Mouse (Mus musculus): Measurements from ENCODE around the gene Sipa1l2. TPM values are rescaled to one million over a fixed set of nuclear protein-coding genes. Genes with fewer than 3 reads are reported as not detected.

Sipa1l2 gene
- polyA plus RNA-seq, 1 experiment from 2014 or later = 10.0 TPM

DNA sequence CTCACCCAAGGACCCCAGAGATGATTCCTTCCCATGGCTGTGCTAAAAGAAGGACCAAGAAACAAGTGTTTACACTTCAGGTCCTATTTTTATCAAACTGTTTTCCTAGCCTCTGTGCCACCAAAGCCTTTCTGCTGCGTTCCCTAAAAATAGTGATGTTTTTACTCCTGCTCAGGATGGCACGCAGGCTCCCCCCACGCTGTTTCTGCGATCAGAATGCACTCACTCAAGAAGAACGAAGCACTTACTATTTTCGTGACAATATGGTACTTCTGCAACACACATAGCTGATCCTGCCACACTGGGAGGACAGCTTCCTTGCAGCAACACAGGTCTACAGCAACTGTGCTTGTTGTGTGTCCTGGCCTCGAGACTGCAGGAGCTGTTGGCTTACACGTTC lies 62.3 kb downstream of the Sipa1l2 start:
- ATAC-seq (ENCODE audit: low read depth) (no peak), DNase-seq (ENCODE audit: low spot score) (no peak)
- no peak overlapping the region for H3K4me2 ChIP-seq (ENCODE audit: low read depth, low read length)
- H3K9me3 ChIP-seq (ENCODE audit: control insufficient read depth, low read length) = no peaks in the 10 kb centered on the region
- 65% methylated on average over 8 of the region's 8 CpGs for WGBS
- H3K27ac ChIP-seq (replicated peaks; ENCODE audit: low read depth, low read length) = no peak overlapping the region
- H3K4me3 ChIP-seq (ENCODE audit: low read depth, low read length) = no peak overlapping the region
- H3K27me3 ChIP-seq (replicated peaks; ENCODE audit: control insufficient read depth, insufficient read depth, low read length) = no peaks in the 10 kb centered on the region
- H3K9ac ChIP-seq (ENCODE audit: low read depth, low read length) = no peak overlapping the region
- no peaks in the 10 kb centered on the region for H3K36me3 ChIP-seq (ENCODE audit: control insufficient read depth, insufficient read depth, low read length)
- H3K4me1 ChIP-seq (ENCODE audit: control insufficient read depth, insufficient read depth, low read length) = peaks cover 14% of the 10 kb centered on the region

DNA sequence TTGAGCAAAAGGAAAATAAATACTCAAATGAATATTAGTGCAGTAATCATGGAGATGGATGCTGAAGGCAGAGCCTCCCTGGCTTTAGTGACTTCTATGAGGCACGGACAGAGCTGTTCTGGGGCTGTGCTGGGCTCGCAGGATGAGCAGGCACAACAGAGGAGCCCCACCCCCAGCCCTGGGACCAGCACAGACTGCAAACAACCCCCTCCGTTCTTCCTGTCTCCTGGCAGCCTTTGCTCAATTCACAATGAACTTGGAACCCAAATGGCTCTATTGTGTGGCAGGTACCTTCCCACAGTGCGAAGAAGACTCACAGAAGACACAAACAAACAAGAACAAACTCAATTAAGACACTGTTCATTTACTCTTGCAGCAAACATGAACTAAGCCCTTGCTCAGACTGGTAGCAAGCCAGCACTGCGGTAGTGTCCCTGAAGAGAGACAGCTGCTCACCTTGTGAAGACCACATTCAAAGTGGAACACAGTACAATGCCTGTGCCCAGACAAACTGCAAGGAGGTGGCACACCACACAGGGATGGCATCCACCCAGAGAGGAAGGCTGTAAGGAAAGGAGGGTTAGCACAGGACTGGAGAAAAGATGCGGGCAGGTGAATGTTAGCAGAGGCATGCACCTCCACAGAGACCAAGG lies 64.9 kb downstream of the Sipa1l2 start:
- 44% methylated on average over 6 of the region's 6 CpGs for WGBS
- Histone ChIP-seq H3K4me1 (ENCODE audit: control insufficient read depth, insufficient read depth, low read length) (peaks cover 15% of the 10 kb centered on the region), H3K9me3 (ENCODE audit: control insufficient read depth, low read length) (no peaks in the 10 kb centered on the region), H3K4me3 (ENCODE audit: low read depth, low read length) (no peak overlapping the region), H3K27ac (replicated peaks; ENCODE audit: low read depth, low read length) (no peak overlapping the region), H3K27me3 (replicated peaks; ENCODE audit: control insufficient read depth, insufficient read depth, low read length) (no peaks in the 10 kb centered on the region), H3K4me2 (ENCODE audit: low read depth, low read length) (no peak overlapping the region), H3K36me3 (ENCODE audit: control insufficient read depth, insufficient read depth, low read length) (no peaks in the 10 kb centered on the region), H3K9ac (ENCODE audit: low read depth, low read length) (no peak overlapping the region)
- ATAC-seq (ENCODE audit: low read depth) = no peak
- no peak for DNase-seq (ENCODE audit: low spot score)

DNA sequence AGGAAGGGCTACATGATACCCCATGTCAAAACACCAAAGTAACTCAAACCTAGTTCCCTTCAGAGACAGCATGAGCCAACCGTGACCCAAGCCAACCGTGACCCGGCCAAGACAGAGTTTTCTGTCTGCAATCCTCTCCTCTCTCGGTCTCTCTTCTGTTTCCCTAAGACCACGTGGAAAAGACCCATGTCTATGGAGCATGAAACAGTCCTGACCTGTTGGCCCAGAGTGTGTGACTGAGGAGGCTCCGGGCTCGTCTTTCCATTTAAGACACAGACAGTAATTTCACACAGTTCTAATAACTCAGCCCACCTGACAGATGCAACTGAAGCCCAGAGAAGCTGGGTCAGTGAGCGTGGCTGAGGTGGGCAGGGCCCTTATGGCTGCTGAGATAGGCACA lies 65.8 kb downstream of the Sipa1l2 start:
- H3K9ac ChIP-seq (ENCODE audit: low read depth, low read length) = no peak overlapping the region
- no peaks in the 10 kb centered on the region for H3K27me3 ChIP-seq (replicated peaks; ENCODE audit: control insufficient read depth, insufficient read depth, low read length)
- H3K9me3 ChIP-seq (ENCODE audit: control insufficient read depth, low read length) = no peaks in the 10 kb centered on the region
- H3K4me1 ChIP-seq (ENCODE audit: control insufficient read depth, insufficient read depth, low read length) = peaks cover 18% of the 10 kb centered on the region
- H3K27ac ChIP-seq (replicated peaks; ENCODE audit: low read depth, low read length) = no peak overlapping the region
- no peak overlapping the region for H3K4me2 ChIP-seq (ENCODE audit: low read depth, low read length)
- H3K4me3 ChIP-seq (ENCODE audit: low read depth, low read length) = no peak overlapping the region
- DNase-seq (ENCODE audit: low spot score) (no peak), ATAC-seq (ENCODE audit: low read depth) (no peak)
- WGBS = 74% methylated on average over 8 of the region's 8 CpGs
- H3K36me3 ChIP-seq (ENCODE audit: control insufficient read depth, insufficient read depth, low read length) = no peaks in the 10 kb centered on the region

DNA sequence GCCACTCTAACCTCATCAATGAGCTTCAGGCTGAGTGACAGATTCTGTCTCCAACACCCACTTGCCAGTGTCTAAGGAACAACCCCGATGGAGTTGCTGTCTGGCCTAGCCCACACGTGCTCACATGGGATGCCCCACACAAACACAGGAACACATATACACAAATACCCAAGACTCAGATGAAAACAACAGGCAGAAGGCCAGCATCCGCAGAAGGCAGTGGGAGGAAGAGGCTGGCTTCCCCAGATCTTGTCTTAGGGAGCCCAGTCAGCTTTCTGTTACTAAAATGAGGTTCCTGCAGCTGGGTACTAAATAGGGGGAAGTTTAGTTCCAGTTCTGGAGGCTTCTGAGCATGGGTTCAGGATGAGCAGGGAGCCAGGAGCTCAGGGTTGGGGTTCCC lies 66.8 kb downstream of the Sipa1l2 start:
- ATAC-seq (ENCODE audit: low read depth) (no peak), DNase-seq (ENCODE audit: low spot score) (no peak)
- no peak overlapping the region for H3K9ac ChIP-seq (ENCODE audit: low read depth, low read length)
- 87% methylated on average over 3 of the region's 3 CpGs for WGBS
- peaks cover 18% of the 10 kb centered on the region for H3K4me1 ChIP-seq (ENCODE audit: control insufficient read depth, insufficient read depth, low read length)
- no peaks in the 10 kb centered on the region for H3K36me3 ChIP-seq (ENCODE audit: control insufficient read depth, insufficient read depth, low read length)
- H3K4me3 ChIP-seq (ENCODE audit: low read depth, low read length) = no peak overlapping the region
- no peak overlapping the region for H3K4me2 ChIP-seq (ENCODE audit: low read depth, low read length)
- no peaks in the 10 kb centered on the region for H3K27me3 ChIP-seq (replicated peaks; ENCODE audit: control insufficient read depth, insufficient read depth, low read length)
- no peak overlapping the region for H3K27ac ChIP-seq (replicated peaks; ENCODE audit: low read depth, low read length)
- no peaks in the 10 kb centered on the region for H3K9me3 ChIP-seq (ENCODE audit: control insufficient read depth, low read length)

DNA sequence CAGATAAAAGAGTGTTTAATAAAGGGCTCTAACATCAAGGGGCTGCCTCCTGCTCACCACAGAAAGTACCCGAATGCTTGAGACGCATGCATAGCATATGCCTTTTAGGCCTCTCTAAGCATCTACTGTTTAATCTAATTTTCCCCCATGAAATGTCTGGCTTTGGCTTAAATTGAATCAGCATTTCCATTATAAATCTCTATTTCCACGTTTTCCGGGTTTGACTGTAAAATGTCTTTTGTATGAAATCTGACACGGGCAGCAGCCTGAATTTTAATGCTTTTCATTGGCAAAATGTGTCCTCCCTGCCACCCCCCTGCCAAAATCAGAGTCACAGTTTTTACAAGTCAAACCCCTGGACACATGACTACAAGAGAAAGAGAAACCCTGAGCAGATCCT lies 69.6 kb downstream of the Sipa1l2 start:
- ATAC-seq (ENCODE audit: low read depth) = no peak
- H3K4me3 ChIP-seq (ENCODE audit: low read depth, low read length) = no peak overlapping the region
- no peak overlapping the region for H3K9ac ChIP-seq (ENCODE audit: low read depth, low read length)
- no peaks in the 10 kb centered on the region for H3K9me3 ChIP-seq (ENCODE audit: control insufficient read depth, low read length)
- WGBS = 30% methylated on average over 5 of the region's 5 CpGs
- H3K4me2 ChIP-seq (ENCODE audit: low read depth, low read length) = no peak overlapping the region
- peaks cover 18% of the 10 kb centered on the region for H3K4me1 ChIP-seq (ENCODE audit: control insufficient read depth, insufficient read depth, low read length)
- H3K27ac ChIP-seq (replicated peaks; ENCODE audit: low read depth, low read length) = no peak overlapping the region
- H3K27me3 ChIP-seq (replicated peaks; ENCODE audit: control insufficient read depth, insufficient read depth, low read length) = 0 out of 2 replicates have a peak, but pooled peaks cover 3% of the 10 kb centered on the region
- H3K36me3 ChIP-seq (ENCODE audit: control insufficient read depth, insufficient read depth, low read length) = no peaks in the 10 kb centered on the region
- DNase-seq (ENCODE audit: low spot score) = peak; percentile 66

DNA sequence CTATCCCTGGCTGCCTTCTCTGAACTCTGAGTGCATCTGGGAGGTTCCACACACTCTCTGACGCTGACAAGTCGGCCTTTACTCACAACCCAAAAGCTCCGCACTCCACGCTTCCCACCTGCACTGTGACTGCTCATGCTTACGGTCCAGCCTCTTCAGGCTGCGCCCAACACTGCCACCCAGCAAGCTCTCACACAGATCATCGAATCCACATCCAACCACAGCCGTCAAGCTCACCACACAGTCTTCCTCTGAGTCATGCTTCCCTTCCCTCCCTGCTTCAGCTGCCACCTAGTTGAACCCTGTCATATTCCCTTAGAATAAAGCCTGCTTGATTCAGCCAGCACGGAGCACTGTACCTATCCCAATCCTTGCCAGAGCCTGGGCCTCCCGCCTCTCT lies 71.1 kb downstream of the Sipa1l2 start:
- Histone ChIP-seq H3K9me3 (ENCODE audit: control insufficient read depth, low read length) (no peaks in the 10 kb centered on the region), H3K4me3 (ENCODE audit: low read depth, low read length) (no peak overlapping the region), H3K27me3 (replicated peaks; ENCODE audit: control insufficient read depth, insufficient read depth, low read length) (0 out of 2 replicates have a peak, but pooled peaks cover 3% of the 10 kb centered on the region), H3K36me3 (ENCODE audit: control insufficient read depth, insufficient read depth, low read length) (no peaks in the 10 kb centered on the region), H3K9ac (ENCODE audit: low read depth, low read length) (no peak overlapping the region), H3K4me2 (ENCODE audit: low read depth, low read length) (no peak overlapping the region), H3K4me1 (ENCODE audit: control insufficient read depth, insufficient read depth, low read length) (peaks cover 13% of the 10 kb centered on the region), H3K27ac (replicated peaks; ENCODE audit: low read depth, low read length) (no peak overlapping the region)
- DNase-seq (ENCODE audit: low spot score) (no peak), ATAC-seq (ENCODE audit: low read depth) (no peak)
- WGBS = 65% methylated on average over 10 of the region's 10 CpGs

DNA sequence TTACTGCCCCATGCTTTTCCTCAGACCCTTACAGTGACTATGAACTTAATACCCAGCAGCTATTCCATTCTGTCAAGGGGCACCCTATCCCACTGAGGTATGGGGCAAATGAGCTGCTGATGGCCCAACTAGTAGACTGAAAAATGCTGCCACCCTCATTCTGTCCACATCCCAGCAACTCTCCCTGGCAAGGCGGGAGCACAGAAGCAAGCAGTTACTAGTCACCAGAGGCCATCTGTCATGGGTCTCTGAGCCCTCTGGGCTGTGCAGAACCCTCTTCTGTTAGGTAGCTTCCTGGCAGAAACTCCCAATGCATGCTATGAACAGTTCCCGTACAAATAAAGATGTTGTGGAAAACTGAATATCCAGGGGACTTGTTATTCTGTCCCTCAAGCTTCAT lies 74.1 kb downstream of the Sipa1l2 start:
- H3K27ac ChIP-seq (replicated peaks; ENCODE audit: low read depth, low read length) = no peak overlapping the region
- no peaks in the 10 kb centered on the region for H3K9me3 ChIP-seq (ENCODE audit: control insufficient read depth, low read length)
- DNase-seq (ENCODE audit: low spot score) (no peak), ATAC-seq (ENCODE audit: low read depth) (no peak)
- H3K4me1 ChIP-seq (ENCODE audit: control insufficient read depth, insufficient read depth, low read length) = peaks cover 7% of the 10 kb centered on the region
- WGBS = 85% methylated on average over 2 of the region's 2 CpGs
- no peak overlapping the region for H3K9ac ChIP-seq (ENCODE audit: low read depth, low read length)
- H3K4me2 ChIP-seq (ENCODE audit: low read depth, low read length) = no peak overlapping the region
- no peak overlapping the region for H3K4me3 ChIP-seq (ENCODE audit: low read depth, low read length)
- 0 out of 2 replicates have a peak, but pooled peaks cover 3% of the 10 kb centered on the region for H3K27me3 ChIP-seq (replicated peaks; ENCODE audit: control insufficient read depth, insufficient read depth, low read length)
- peaks cover 16% of the 10 kb centered on the region; the same call in 1 of the 2 replicates for H3K36me3 ChIP-seq (ENCODE audit: control insufficient read depth, insufficient read depth, low read length)

DNA sequence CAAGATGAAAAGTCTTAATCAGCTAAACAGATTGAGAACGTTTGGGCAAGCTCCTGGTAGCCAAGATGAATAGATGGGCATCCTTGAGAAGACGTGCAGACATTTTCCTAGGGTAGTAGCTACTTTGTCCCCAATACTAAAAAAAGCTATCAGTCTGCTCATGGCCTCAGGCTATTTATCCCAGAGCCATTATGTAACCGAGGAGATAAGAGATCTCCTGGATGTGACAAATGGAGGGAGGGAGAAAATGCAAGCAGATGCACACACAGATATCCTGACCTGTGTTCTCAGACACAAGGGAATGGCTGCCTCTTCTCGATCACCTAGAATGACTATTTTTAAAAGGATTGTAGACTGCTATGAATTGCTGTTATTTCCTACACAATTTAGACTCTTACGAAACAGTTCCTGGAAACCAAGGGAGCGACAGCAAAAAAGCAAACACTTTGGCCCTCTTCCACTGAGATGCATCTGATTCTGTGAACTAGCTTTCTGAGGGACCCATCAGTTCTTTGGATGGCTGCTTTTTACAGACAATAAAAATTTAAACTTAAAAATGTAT lies 76.3 kb downstream of the Sipa1l2 start:
- H3K4me3 ChIP-seq (ENCODE audit: low read depth, low read length) = no peak overlapping the region
- no peak overlapping the region for H3K27ac ChIP-seq (replicated peaks; ENCODE audit: low read depth, low read length)
- no peaks in the 10 kb centered on the region; the same call in 1 of the 2 replicates for H3K4me1 ChIP-seq (ENCODE audit: control insufficient read depth, insufficient read depth, low read length)
- no peak overlapping the region for H3K9ac ChIP-seq (ENCODE audit: low read depth, low read length)
- ATAC-seq (ENCODE audit: low read depth) = no peak
- DNase-seq (ENCODE audit: low spot score) = no peak
- WGBS = 52% methylated on average over 6 of the region's 6 CpGs
- H3K9me3 ChIP-seq (ENCODE audit: control insufficient read depth, low read length) = no peaks in the 10 kb centered on the region
- H3K36me3 ChIP-seq (ENCODE audit: control insufficient read depth, insufficient read depth, low read length) = peaks cover 25% of the 10 kb centered on the region; the same call in 1 of the 2 replicates
- 0 out of 2 replicates have a peak, but pooled peaks cover 3% of the 10 kb centered on the region for H3K27me3 ChIP-seq (replicated peaks; ENCODE audit: control insufficient read depth, insufficient read depth, low read length)
- H3K4me2 ChIP-seq (ENCODE audit: low read depth, low read length) = no peak overlapping the region

DNA sequence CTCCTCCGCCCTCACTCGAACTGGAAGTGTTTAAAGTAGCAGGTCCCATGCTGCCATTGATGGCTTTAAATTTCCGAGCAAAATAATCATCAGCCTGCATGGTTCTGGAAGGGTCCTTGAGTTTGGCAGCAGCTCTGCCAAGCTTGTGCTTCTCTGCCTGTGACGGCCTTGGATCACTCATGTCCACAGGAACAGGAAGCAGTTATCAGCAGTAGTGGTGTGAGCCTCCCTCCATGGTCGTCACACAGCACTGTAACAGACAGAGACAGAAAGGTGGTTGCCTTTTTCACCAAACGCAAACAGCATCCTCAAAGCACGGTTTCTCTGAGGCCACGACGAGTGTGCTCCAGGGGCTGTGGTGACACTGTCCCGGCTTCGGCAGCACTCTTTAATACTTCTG lies 77.2 kb downstream of the Sipa1l2 start:
- Histone ChIP-seq H3K9me3 (ENCODE audit: control insufficient read depth, low read length) (no peaks in the 10 kb centered on the region), H3K9ac (ENCODE audit: low read depth, low read length) (no peak overlapping the region), H3K27ac (replicated peaks; ENCODE audit: low read depth, low read length) (no peak overlapping the region), H3K4me3 (ENCODE audit: low read depth, low read length) (no peak overlapping the region), H3K4me1 (ENCODE audit: control insufficient read depth, insufficient read depth, low read length) (no peaks in the 10 kb centered on the region; the same call in 1 of the 2 replicates), H3K27me3 (replicated peaks; ENCODE audit: control insufficient read depth, insufficient read depth, low read length) (0 out of 2 replicates have a peak, but pooled peaks cover 3% of the 10 kb centered on the region), H3K36me3 (ENCODE audit: control insufficient read depth, insufficient read depth, low read length) (peaks cover 30% of the 10 kb centered on the region; the same call in 1 of the 2 replicates), H3K4me2 (ENCODE audit: low read depth, low read length) (no peak overlapping the region)
- WGBS = 69% methylated on average over 11 of the region's 11 CpGs
- ATAC-seq (ENCODE audit: low read depth) = no peak
- no peak for DNase-seq (ENCODE audit: low spot score)

Data from embryonic facial prominence, embryonic 14.5 days (tissue).